Comparison of ENCODE assay signal across 10 mouse cellular contexts in the genomic region with DNA sequence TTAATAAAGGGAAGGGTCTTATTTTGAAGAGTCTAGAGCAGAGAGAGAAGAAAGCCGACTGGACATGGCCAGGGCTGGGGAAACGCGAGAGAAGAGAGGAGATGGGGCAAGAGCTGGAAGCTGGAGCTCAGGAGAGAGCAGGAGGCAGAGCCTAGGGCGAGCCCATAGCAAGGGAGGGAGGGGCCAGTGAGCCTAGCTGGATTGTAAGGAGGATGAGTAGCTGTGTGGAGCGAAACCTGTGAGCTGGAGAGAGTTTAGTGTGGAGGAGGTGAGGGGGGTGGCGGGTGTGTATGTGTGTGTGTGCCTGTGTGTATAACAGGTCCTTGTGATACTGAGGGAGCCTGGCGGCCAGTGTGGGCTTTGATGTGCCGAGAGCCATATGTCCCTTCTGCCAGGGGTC. TPM values are rescaled to one million over a fixed set of nuclear protein-coding genes. Genes with fewer than 3 reads are reported as not detected.
A peak's percentile ranks its signal among the peaks of the same experiment; 100 is the strongest.
DNase-seq lines count a peak whose midpoint lies in the region; ATAC-seq and TF ChIP-seq lines count a peak whose summit lies in the region.
"Had no signal": no experiment of that assay in that cellular context is flagged by ENCODE, and none has a peak within 500 bp of the region (broad histone marks: within the 10 kb centered on the region; RNA-seq: fewer than 3 reads in every experiment).

No protein-coding gene starts in this region.

- no peak for TF ChIP-seq CTCF in liver, postnatal 0 days (IDR thresholded peaks at IDR 0.05; ENCODE audit: low read depth)

- H3K36me3 ChIP-seq in forebrain, embryonic 14.5 days (ENCODE audit: control insufficient read depth, insufficient read depth, low read length): no peaks in the 10 kb centered on the region
- no peaks in the 10 kb centered on the region for H3K36me3 ChIP-seq in forebrain, embryonic 11.5 days (ENCODE audit: control insufficient read depth, insufficient read depth, low read length)
- H3K36me3 ChIP-seq in liver, postnatal 0 days (replicated peaks; ENCODE audit: insufficient read depth, low read length): no peaks in the 10 kb centered on the region
- no peaks in the 10 kb centered on the region for H3K36me3 ChIP-seq in intestine, embryonic 14.5 days (ENCODE audit: control insufficient read depth, insufficient read depth, low read length)

- no peaks in the 10 kb centered on the region for H3K4me1 ChIP-seq in forebrain, embryonic 14.5 days (ENCODE audit: control insufficient read depth, insufficient read depth, low read length)
- H3K4me1 ChIP-seq in forebrain, embryonic 11.5 days (replicated peaks; ENCODE audit: control insufficient read depth, insufficient read depth, low read length): peaks cover 9% of the 10 kb centered on the region; the same call in 1 of the 2 replicates
- peaks cover 3% of the 10 kb centered on the region; the same call in 1 of the 2 replicates for H3K4me1 ChIP-seq in liver, postnatal 0 days (ENCODE audit: insufficient read depth)
- H3K4me1 ChIP-seq in intestine, embryonic 14.5 days (replicated peaks; ENCODE audit: control insufficient read depth, insufficient read depth, low read length): peaks cover 4% of the 10 kb centered on the region

- no peak overlapping the region for H3K27ac ChIP-seq in forebrain, embryonic 14.5 days (ENCODE audit: low read depth, low read length)
- H3K27ac ChIP-seq in forebrain, embryonic 11.5 days (ENCODE audit: low read depth, low read length): no peak overlapping the region
- no peak overlapping the region for H3K27ac ChIP-seq in liver, postnatal 0 days (ENCODE audit: low read depth)
- no peak overlapping the region for H3K27ac ChIP-seq in intestine, embryonic 14.5 days (ENCODE audit: low read depth)

- TF ChIP-seq EP300 in liver, postnatal 0 days (IDR thresholded peaks at IDR 0.05; ENCODE audit: low read depth): no peak

- H3K9me3 ChIP-seq in forebrain, embryonic 14.5 days (replicated peaks; ENCODE audit: control insufficient read depth, low read length): no peaks in the 10 kb centered on the region
- no peaks in the 10 kb centered on the region for H3K9me3 ChIP-seq in forebrain, embryonic 11.5 days (ENCODE audit: control insufficient read depth, low read length)
- no peaks in the 10 kb centered on the region for H3K9me3 ChIP-seq in liver, postnatal 0 days (ENCODE audit: low read length)
- H3K9me3 ChIP-seq in intestine, embryonic 14.5 days (ENCODE audit: control insufficient read depth, low read length): no peaks in the 10 kb centered on the region

- DNase-seq in forebrain, embryonic 14.5 days (ENCODE audit: low spot score): no peak
- DNase-seq in forebrain, embryonic 11.5 days (ENCODE audit: low spot score): no peak
- no peak for DNase-seq in liver, postnatal 0 days
- no peak for DNase-seq in liver
- no peak for DNase-seq in intestine, embryonic 14.5 days (ENCODE audit: low spot score)
- peak; percentile 24 for DNase-seq in retina, embryonic 14.5 days (ENCODE audit: low spot score)
- DNase-seq in T-cell, adult 2 months (ENCODE audit: low spot score): no peak
- no peak for DNase-seq in spleen, postnatal 36 days (ENCODE audit: low spot score in 2 of 2)
- DNase-seq: B cell, adult 2 months; cerebellum, adult 2 months had no signal

- no peak overlapping the region for H3K4me2 ChIP-seq in forebrain, embryonic 14.5 days (ENCODE audit: low read length)
- no peak overlapping the region for H3K4me2 ChIP-seq in forebrain, embryonic 11.5 days (ENCODE audit: low read depth, low read length, severe bottlenecking)
- H3K4me2 ChIP-seq in liver, postnatal 0 days (ENCODE audit: low read depth, low read length): no peak overlapping the region
- H3K4me2 ChIP-seq in intestine, embryonic 14.5 days (ENCODE audit: low read length): no peak overlapping the region

- H3K27me3 ChIP-seq in forebrain, embryonic 14.5 days (replicated peaks; ENCODE audit: control insufficient read depth, insufficient read depth, low read length): no peaks in the 10 kb centered on the region
- H3K27me3 ChIP-seq in forebrain, embryonic 11.5 days (ENCODE audit: control insufficient read depth, insufficient read depth, low read length): no peaks in the 10 kb centered on the region
- H3K27me3 ChIP-seq in liver, postnatal 0 days (ENCODE audit: insufficient read depth, low read length): no peaks in the 10 kb centered on the region
- no peaks in the 10 kb centered on the region for H3K27me3 ChIP-seq in intestine, embryonic 14.5 days (replicated peaks; ENCODE audit: control insufficient read depth, insufficient read depth, low read length)

- peak; percentile 40; the same call in 1 of the 2 replicates for ATAC-seq in forebrain, embryonic 14.5 days
- no peak for ATAC-seq in forebrain, embryonic 11.5 days (replicated peaks; ENCODE audit: low FRiP score)
- peak; percentile 68 for ATAC-seq in liver, postnatal 0 days
- 0 out of 2 replicates have a peak, but pooled peaks have one; percentile 20 for ATAC-seq in intestine, embryonic 14.5 days (replicated peaks; ENCODE audit: low FRiP score, low TSS enrichment, low read depth)

- 58% methylated on average over 8 of the region's 8 CpGs for WGBS in forebrain, embryonic 14.5 days
- WGBS in forebrain, embryonic 11.5 days: 47% methylated on average over 8 of the region's 8 CpGs
- 71% methylated on average over 8 of the region's 8 CpGs for WGBS in liver, postnatal 0 days (ENCODE audit: insufficient replicate concordance)
- 29% methylated on average over 8 of the region's 8 CpGs for WGBS in intestine, embryonic 14.5 days

- H3K9ac ChIP-seq in forebrain, embryonic 14.5 days (ENCODE audit: low read length): no peak overlapping the region
- H3K9ac ChIP-seq in forebrain, embryonic 11.5 days (ENCODE audit: low read length): no peak overlapping the region
- H3K9ac ChIP-seq in liver, postnatal 0 days (replicated peaks): no peak overlapping the region
- H3K9ac ChIP-seq in intestine, embryonic 14.5 days (ENCODE audit: low read length): no peak overlapping the region

- H3K4me3 ChIP-seq in forebrain, embryonic 14.5 days (ENCODE audit: low read depth, low read length): no peak overlapping the region
- H3K4me3 ChIP-seq in forebrain, embryonic 11.5 days (ENCODE audit: low read depth, low read length): no peak overlapping the region
- no peak overlapping the region for H3K4me3 ChIP-seq in liver, postnatal 0 days (ENCODE audit: low read depth, low read length)
- H3K4me3 ChIP-seq in intestine, embryonic 14.5 days (ENCODE audit: low read depth, low read length): no peak overlapping the region

RNA-seq across cellular contexts. Expression of gene Dera, which starts 5.3 kb away (rescaled TPM):
- polyA plus RNA-seq in forebrain, embryonic 14.5 days (2014; fragmentation: Nextera tagmentation; extraction: Ambion mirVana): 12.8 and 17.8 TPM in 2 replicates
- 44.5 and 46.4 TPM in 2 replicates for polyA plus RNA-seq in forebrain, embryonic 11.5 days (2014; fragmentation: Nextera tagmentation; extraction: Ambion mirVana)
- polyA plus RNA-seq in liver, postnatal 0 days (2015; fragmentation: Nextera tagmentation; extraction: Ambion mirVana): 42.5 and 43.6 TPM in 2 replicates
- polyA plus RNA-seq in intestine, embryonic 14.5 days (2014; fragmentation: Nextera tagmentation; extraction: Ambion mirVana): 63.8 and 67.1 TPM in 2 replicates

RNA-seq across cellular contexts. Expression of gene Strap, which starts 24.8 kb away (rescaled TPM):
- polyA plus RNA-seq in forebrain, embryonic 14.5 days (2014; fragmentation: Nextera tagmentation; extraction: Ambion mirVana): 209 and 220 TPM in 2 replicates
- polyA plus RNA-seq in forebrain, embryonic 11.5 days (2014; fragmentation: Nextera tagmentation; extraction: Ambion mirVana): 235 and 245 TPM in 2 replicates
- 57.7 and 60.1 TPM in 2 replicates for polyA plus RNA-seq in liver, postnatal 0 days (2015; fragmentation: Nextera tagmentation; extraction: Ambion mirVana)
- polyA plus RNA-seq in intestine, embryonic 14.5 days (2014; fragmentation: Nextera tagmentation; extraction: Ambion mirVana): 154 and 165 TPM in 2 replicates
